Mouse (Mus musculus) small intestine, adult 2 months (tissue): Measurements from ENCODE around the gene Olfr612. TPM values are rescaled to one million over a fixed set of nuclear protein-coding genes. Genes with fewer than 3 reads are reported as not detected.
"Not testable (repeated sequence)": the region's sequence is repeated elsewhere in the genome, so short reads cannot be mapped to it uniquely, and the experiment has no call there.

Source experiments
- H3K27ac ChIP-seq: fragments of 200-500 bp; 2 replicates; pipeline ENCODE4 v1.5.1; 2012; ENCODE audit warnings: low read depth, low read length, control low read depth, inconsistent platforms; ENCODE audit not compliant: insufficient read depth
- H3K27me3 ChIP-seq: fragments of 200-500 bp; 2 replicates; pipeline ENCODE4 v1.6.1; 2012; ENCODE audit warnings: mild to moderate bottlenecking, moderate library complexity, low read length, inconsistent platforms; ENCODE audit not compliant: control insufficient read depth, insufficient read depth
- H3K36me3 ChIP-seq: fragments of 200-500 bp; 2 replicates; pipeline ENCODE4 v1.6.1; 2012; ENCODE audit warnings: mild to moderate bottlenecking, low read length, control low read depth, inconsistent platforms; ENCODE audit not compliant: control insufficient read depth, insufficient read depth
- H3K4me1 ChIP-seq: fragments of 200-500 bp; 2 replicates; pipeline ENCODE4 v1.6.1; 2012; ENCODE audit warnings: low read length, inconsistent platforms, mixed read lengths; ENCODE audit not compliant: control insufficient read depth, insufficient read depth, insufficient read length
- H3K4me3 ChIP-seq: fragments of 200-500 bp; 2 replicates; pipeline ENCODE4 v1.5.1; 2012; ENCODE audit warnings: low read depth, mild to moderate bottlenecking, control low read depth, inconsistent platforms, low read length, moderate library complexity
- CTCF ChIP-seq: fragments of 200-500 bp; IDR thresholded peaks from 2 replicates; pipeline ENCODE4 v1.5.1; 2012; ENCODE audit warnings: low read depth, mild to moderate bottlenecking, control low read depth, inconsistent platforms, low read length, moderate library complexity, mixed read lengths; ENCODE audit not compliant: insufficient replicate concordance, insufficient read length; ENCODE audit errors: extremely low read depth
- POLR2A ChIP-seq: fragments of 200-500 bp; IDR thresholded peaks from 2 replicates; pipeline ENCODE4 v1.6.1; 2012; ENCODE audit warnings: low read depth, mild to moderate bottlenecking, control low read depth, inconsistent platforms, low read length, moderate library complexity
- WGBS: fragments of 180-500 bp; shearing (Covaris S2); methylation state at CpG from one replicate; pipeline ENCODE4 v1.1.7; 2018; 5-methylcytosine and 5-hydroxymethylcytosine counted together
- polyA plus RNA-seq: library from polyadenylated mRNA; depleted of rRNA; stranded (reverse); fragments of >200 nt; gene quantifications from 2 replicates; pipeline ENCODE4 v1.2.3, GENCODE M21; 2012; rRNA removed

Gene Olfr612
- polyA plus RNA-seq: not detected in 2 replicates

DNA sequence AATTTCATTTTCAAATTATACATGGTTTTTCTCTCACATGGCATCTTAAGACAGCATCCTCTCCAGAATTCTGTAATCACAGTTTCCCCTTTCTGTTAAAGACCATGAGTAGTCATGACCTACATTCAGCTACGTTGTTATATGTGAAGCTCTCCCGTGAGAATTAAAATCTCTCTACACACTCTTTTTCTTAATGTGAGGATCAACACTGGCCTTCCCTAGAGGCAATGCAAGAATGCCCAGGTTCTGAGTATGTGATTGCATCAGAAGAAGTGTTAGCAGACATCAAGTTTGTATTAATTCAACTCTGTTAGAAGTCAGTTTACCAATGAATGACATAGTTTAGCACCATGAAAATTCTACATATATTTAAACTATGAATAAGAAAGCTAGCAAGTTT lies at the start of gene Olfr612:
Gene Olfr612, minus strand, starts transcription at position 101 of the 400 bp plus-strand sequence.
- H3K4me1 ChIP-seq, H3K36me3 ChIP-seq, H3K27me3 ChIP-seq, H3K27ac ChIP-seq, H3K4me3 ChIP-seq: not testable (repeated sequence)
- 79% methylated on average over 2 of the region's 2 CpGs for WGBS

- Histone ChIP-seq H3K4me3 (no peak within 1 kb of the TSS), H3K4me1 (no peaks in the 10 kb centered on the region), H3K27me3 (no peaks in the 10 kb centered on the region), H3K36me3 (no peaks in the 10 kb centered on the region), H3K27ac (no peak within 1 kb of the TSS)
- WGBS: 53% methylated on average over 2 of the region's 2 CpGs
- TF ChIP-seq POLR2A (no peak), CTCF (no peak)
Observed at GRCm38 (mm10) chr7:103589803-103590202, 47.3 kb upstream of the Olfr612 start, which contains the start of gene Olfr618. Olfr618 (plus strand) TSS chr7:103590103.

GRCm38 (mm10) chr7:103572761-103573160 lies 30.2 kb upstream of the Olfr612 start, which contains the start of gene Olfr617:
Olfr617 (plus strand) TSS chr7:103573061.
- H3K36me3 ChIP-seq: no peaks in the 10 kb centered on the region
- no peaks in the 10 kb centered on the region for H3K27me3 ChIP-seq
- no peaks in the 10 kb centered on the region for H3K4me1 ChIP-seq
- WGBS: 88% methylated on average over 1 of the region's 1 CpGs
- no peak for TF ChIP-seq POLR2A
- no peak for TF ChIP-seq CTCF
- H3K27ac ChIP-seq: no peak within 1 kb of the TSS
- H3K4me3 ChIP-seq: no peak within 1 kb of the TSS

DNA sequence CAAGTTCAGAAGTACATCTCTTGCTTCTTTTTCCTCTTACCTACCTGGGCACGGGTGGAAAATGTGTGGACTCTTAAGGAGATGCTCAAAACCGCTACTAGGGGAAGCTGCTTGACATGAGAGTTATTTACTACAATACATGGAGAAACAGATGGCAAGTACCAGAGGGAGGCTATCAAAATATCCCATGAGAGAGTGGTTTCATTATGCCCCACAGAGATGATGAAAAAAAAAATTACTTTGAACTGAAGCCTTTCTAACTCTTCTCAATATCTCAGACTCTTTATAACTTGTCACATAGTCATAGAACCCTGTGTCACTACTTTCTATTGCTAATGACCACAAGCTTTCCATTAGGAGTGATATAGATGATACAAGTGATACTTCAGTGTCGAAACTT lies 26.5 kb upstream of the Olfr612 start, which contains the start of gene Olfr616:
Gene Olfr616, minus strand, starts transcription at position 101 of the 400 bp plus-strand sequence.
- Histone ChIP-seq H3K4me3 (no peak within 1 kb of the TSS), H3K36me3 (no peaks in the 10 kb centered on the region), H3K4me1 (no peaks in the 10 kb centered on the region), H3K27ac (no peak within 1 kb of the TSS), H3K27me3 (no peaks in the 10 kb centered on the region)
- TF ChIP-seq CTCF (no peak), POLR2A (no peak)
- 68% methylated on average over 3 of the region's 3 CpGs for WGBS

GRCm38 (mm10) chr7:103555779-103556178 lies 13.3 kb upstream of the Olfr612 start, which contains the start of gene Olfr615:
Olfr615 (plus strand) TSS chr7:103556079.
- WGBS: 84% methylated on average over 2 of the region's 2 CpGs
- no peak within 1 kb of the TSS for H3K27ac ChIP-seq
- TF ChIP-seq CTCF (no peak), POLR2A (no peak)
- H3K36me3 ChIP-seq: no peaks in the 10 kb centered on the region
- H3K4me1 ChIP-seq: no peaks in the 10 kb centered on the region
- no peaks in the 10 kb centered on the region for H3K27me3 ChIP-seq
- no peak within 1 kb of the TSS for H3K4me3 ChIP-seq

DNA sequence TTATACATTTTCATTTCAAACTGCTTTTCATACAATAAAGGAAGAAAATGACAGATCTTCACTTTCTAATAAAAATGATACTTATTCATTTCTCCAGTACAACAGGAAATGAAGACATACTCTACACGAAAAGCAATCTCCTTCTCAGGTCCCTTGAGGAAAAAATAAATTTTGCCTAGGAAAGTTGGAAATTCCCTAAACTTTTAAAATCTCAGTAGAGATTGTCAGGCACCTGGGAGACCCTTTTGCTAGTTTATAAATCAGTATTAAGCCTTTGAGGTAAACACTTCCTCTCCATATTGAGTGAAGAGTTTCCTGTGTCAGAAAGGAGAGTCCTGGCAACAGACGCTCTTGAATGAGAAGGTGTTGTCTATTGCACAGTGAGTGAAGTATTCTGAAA lies 5.3 kb upstream of the Olfr612 start, which contains the start of gene Olfr613:
Gene Olfr613, plus strand, starts transcription at position 301 of the 400 bp plus-strand sequence.
- H3K27me3 ChIP-seq: no peaks in the 10 kb centered on the region
- no peak within 1 kb of the TSS for H3K27ac ChIP-seq
- TF ChIP-seq CTCF: no peak
- no peak for TF ChIP-seq POLR2A
- no peaks in the 10 kb centered on the region for H3K36me3 ChIP-seq
- no peaks in the 10 kb centered on the region for H3K4me1 ChIP-seq
- WGBS: 72% methylated on average over 2 of the region's 2 CpGs
- H3K4me3 ChIP-seq: no peak within 1 kb of the TSS

DNA sequence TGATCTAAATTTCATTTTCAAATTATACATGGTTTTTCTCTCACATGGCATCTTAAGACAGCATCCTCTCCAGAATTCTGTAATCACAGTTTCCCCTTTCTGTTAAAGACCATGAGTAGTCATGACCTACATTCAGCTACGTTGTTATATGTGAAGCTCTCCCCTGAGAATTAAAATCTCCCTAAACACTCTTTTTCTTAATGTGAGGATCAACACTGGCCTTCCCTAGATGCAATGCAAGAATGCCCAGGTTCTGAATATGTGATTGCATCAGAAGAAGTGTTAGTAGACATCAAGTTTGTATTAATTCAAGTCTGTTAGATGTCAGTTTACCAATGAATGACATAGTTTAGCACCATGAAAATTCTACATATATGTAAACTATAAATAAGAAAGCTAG lies 21.8 kb downstream of the Olfr612 start, which contains the start of gene Olfr611:
Gene Olfr611, minus strand, starts transcription at position 101 of the 400 bp plus-strand sequence.
- not testable (repeated sequence) for H3K27ac ChIP-seq, H3K4me3 ChIP-seq, H3K4me1 ChIP-seq, H3K36me3 ChIP-seq, H3K27me3 ChIP-seq
- 49% methylated on average over 1 of the region's 1 CpGs for WGBS

DNA sequence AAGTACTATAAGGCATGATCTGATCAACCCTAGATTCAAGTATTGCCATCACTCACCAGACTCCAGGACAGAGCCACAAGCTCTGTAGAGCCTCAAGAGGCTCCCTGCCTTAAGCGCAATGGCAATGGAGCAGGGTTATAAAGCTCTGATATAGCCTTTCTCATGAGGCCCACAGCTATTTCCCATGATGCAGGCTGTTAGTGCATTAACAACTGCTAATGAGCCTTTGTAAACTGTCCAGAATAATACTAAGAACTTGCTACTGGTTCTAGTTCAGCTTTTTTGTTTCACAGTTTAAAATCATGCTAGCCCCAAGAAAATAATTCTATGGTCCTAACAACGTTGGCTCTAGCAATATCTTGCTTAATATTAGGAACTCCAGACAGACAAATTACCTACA lies 30.5 kb downstream of the Olfr612 start, which contains the start of gene Olfr610:
Gene Olfr610, minus strand, starts transcription at position 101 of the 400 bp plus-strand sequence.
- Histone ChIP-seq H3K27ac (no peak within 1 kb of the TSS), H3K27me3 (no peaks in the 10 kb centered on the region), H3K4me3 (no peak within 1 kb of the TSS), H3K4me1 (no peaks in the 10 kb centered on the region), H3K36me3 (no peaks in the 10 kb centered on the region)
- TF ChIP-seq CTCF (no peak), POLR2A (no peak)
- 80% methylated on average over 2 of the region's 2 CpGs for WGBS
